Mouse (Mus musculus) layer of hippocampus, adult 11-12 months (tissue): ENCODE results near the gene Hat1.

Experiments
- DNase-seq: peaks from one replicate; pipeline ENCODE4 v3.0.0; 2022; ENCODE audit warnings: low spot score

Gene Hat1

GRCm38 (mm10) chr2:71462553-71462952 is 73.8 kb downstream of the Hat1 start:
- DNase-seq, result no peak

- no peak for DNase-seq
Observed at GRCm38 (mm10) chr2:71466103-71466502, 77.3 kb downstream of the Hat1 start.

GRCm38 (mm10) chr2:71466861-71467450 is 78.2 kb downstream of the Hat1 start:
- DNase-seq, result no peak

- DNase-seq, result no peak
Observed at GRCm38 (mm10) chr2:71471094-71471493, 82.3 kb downstream of the Hat1 start.

- no peak for DNase-seq
Observed at GRCm38 (mm10) chr2:71473830-71474229, 85.1 kb downstream of the Hat1 start.

- DNase-seq, result no peak
Observed at GRCm38 (mm10) chr2:71474345-71474744, 85.6 kb downstream of the Hat1 start.

GRCm38 (mm10) chr2:71475311-71475710 is 86.6 kb downstream of the Hat1 start:
- no peak for DNase-seq

- DNase-seq, result no peak
Observed at GRCm38 (mm10) chr2:71475760-71476159, 87.0 kb downstream of the Hat1 start.

GRCm38 (mm10) chr2:71477787-71478186 is 89.0 kb downstream of the Hat1 start:
- DNase-seq, result no peak

- no peak for DNase-seq
Observed at GRCm38 (mm10) chr2:71479917-71480316, 91.2 kb downstream of the Hat1 start.

GRCm38 (mm10) chr2:71481825-71482224 is 93.1 kb downstream of the Hat1 start:
- no peak for DNase-seq

- DNase-seq, result no peak
Observed at GRCm38 (mm10) chr2:71483046-71483716, 94.4 kb downstream of the Hat1 start.

GRCm38 (mm10) chr2:71483717-71484066 is 94.9 kb downstream of the Hat1 start:
- no peak for DNase-seq
